In genomic region chr3:90604416-90604815, GRCm38 (mm10) we compare ENCODE assay signal across 10 mouse cellular contexts. TPM values are rescaled to one million over a fixed set of nuclear protein-coding genes. Genes with fewer than 3 reads are reported as not detected.
DNase-seq lines count a peak whose midpoint lies in the region; ATAC-seq lines count a peak whose summit lies in the region.
"Had no signal": no experiment of that assay in that cellular context is flagged by ENCODE, and none has a peak within 500 bp of the region (broad histone marks: within the 10 kb centered on the region; RNA-seq: fewer than 3 reads in every experiment).

No protein-coding gene starts in this region.

- intact Hi-C loops in heart, postnatal 36 days (cut with DNase I) = no loop called here
- intact Hi-C loops in left cerebral cortex, postnatal 25 days (cut with DNase I) = no loop called here

- WGBS in hindbrain, embryonic 12.5 days = 58% methylated on average over 4 of the region's 4 CpGs
- 82% methylated on average over 4 of the region's 4 CpGs for WGBS in hindbrain, embryonic 11.5 days
- 29% methylated on average over 4 of the region's 4 CpGs for WGBS in neural tube, embryonic 14.5 days

- ATAC-seq in hindbrain, embryonic 12.5 days (ENCODE audit: low FRiP score) = peak; percentile 61
- ATAC-seq in hindbrain, embryonic 11.5 days (ENCODE audit: low FRiP score) = no peak
- ATAC-seq in neural tube, embryonic 14.5 days (ENCODE audit: low read depth) = peak; percentile 63; the same call in 1 of the 2 replicates

- no peak overlapping the region for H3K4me2 ChIP-seq in hindbrain, embryonic 12.5 days (replicated peaks)
- H3K4me2 ChIP-seq in hindbrain, embryonic 11.5 days (replicated peaks; ENCODE audit: low read depth, low read length) = no peak overlapping the region
- no peak overlapping the region for H3K4me2 ChIP-seq in neural tube, embryonic 14.5 days (ENCODE audit: low read depth, low read length)
- H3K4me2 ChIP-seq: hindbrain, embryonic 15.5 days had no signal

- peaks cover 4% of the 10 kb centered on the region; the same call in 1 of the 2 replicates for H3K4me1 ChIP-seq in hindbrain, embryonic 12.5 days
- no peaks in the 10 kb centered on the region for H3K4me1 ChIP-seq in hindbrain, embryonic 11.5 days (replicated peaks; ENCODE audit: control insufficient read depth, insufficient read depth, low read length)
- no peaks in the 10 kb centered on the region for H3K4me1 ChIP-seq in neural tube, embryonic 14.5 days (ENCODE audit: control insufficient read depth, insufficient read depth, low read length)

- no peak overlapping the region for H3K4me3 ChIP-seq in hindbrain, embryonic 12.5 days
- H3K4me3 ChIP-seq in hindbrain, embryonic 11.5 days (ENCODE audit: low read depth, low read length) = no peak overlapping the region
- no peak overlapping the region for H3K4me3 ChIP-seq in neural tube, embryonic 14.5 days (ENCODE audit: low read depth, low read length)
- H3K4me3 ChIP-seq: hindbrain, embryonic 15.5 days had no signal

- no peak overlapping the region for H3K9ac ChIP-seq in hindbrain, embryonic 12.5 days
- no peak overlapping the region for H3K9ac ChIP-seq in hindbrain, embryonic 11.5 days (ENCODE audit: low read depth, low read length)
- no peak overlapping the region for H3K9ac ChIP-seq in neural tube, embryonic 14.5 days (replicated peaks; ENCODE audit: low read depth, low read length)
- H3K9ac ChIP-seq: hindbrain, embryonic 15.5 days had no signal

- no peak overlapping the region; the same call in 1 of the 2 replicates for H3K27ac ChIP-seq in hindbrain, embryonic 12.5 days
- no peak overlapping the region for H3K27ac ChIP-seq in hindbrain, embryonic 11.5 days (ENCODE audit: low read depth, low read length)
- no peak overlapping the region for H3K27ac ChIP-seq in neural tube, embryonic 14.5 days (ENCODE audit: low read depth, low read length)
- H3K27ac ChIP-seq: hindbrain, embryonic 15.5 days had no signal

- no peaks in the 10 kb centered on the region for H3K27me3 ChIP-seq in hindbrain, embryonic 12.5 days
- no peaks in the 10 kb centered on the region for H3K27me3 ChIP-seq in hindbrain, embryonic 11.5 days (ENCODE audit: control insufficient read depth, insufficient read depth, low read length)
- no peaks in the 10 kb centered on the region for H3K27me3 ChIP-seq in neural tube, embryonic 14.5 days (ENCODE audit: control insufficient read depth, insufficient read depth, low read length)
- H3K27me3 ChIP-seq: hindbrain, embryonic 15.5 days had no signal

- H3K36me3 ChIP-seq in hindbrain, embryonic 12.5 days = no peaks in the 10 kb centered on the region
- no peaks in the 10 kb centered on the region for H3K36me3 ChIP-seq in hindbrain, embryonic 11.5 days (ENCODE audit: control insufficient read depth, insufficient read depth, low read length)
- no peaks in the 10 kb centered on the region for H3K36me3 ChIP-seq in neural tube, embryonic 14.5 days (ENCODE audit: control insufficient read depth, insufficient read depth, low read length)
- H3K36me3 ChIP-seq: hindbrain, embryonic 15.5 days had no signal

- H3K9me3 ChIP-seq in hindbrain, embryonic 12.5 days (replicated peaks) = no peaks in the 10 kb centered on the region
- no peaks in the 10 kb centered on the region for H3K9me3 ChIP-seq in hindbrain, embryonic 11.5 days (ENCODE audit: control insufficient read depth, low read length)
- H3K9me3 ChIP-seq in neural tube, embryonic 14.5 days (ENCODE audit: control insufficient read depth, low read length) = no peaks in the 10 kb centered on the region
- H3K9me3 ChIP-seq: hindbrain, embryonic 15.5 days had no signal

- no peak for DNase-seq in hindbrain, embryonic 11.5 days (ENCODE audit: low spot score)
- peak; percentile 93 for DNase-seq in adrenal gland, adult 2 months
- peak; percentile 38 for DNase-seq in forelimb bud, embryonic 11.5 days (ENCODE audit: low read depth, low spot score)
- peak; percentile 83 for DNase-seq in heart, postnatal 36 days
- DNase-seq in left cerebral cortex, postnatal 25 days (ENCODE audit: low spot score in 2 of 2) = peak; percentile 41 to 78
- DNase-seq in thymus, postnatal 10 days (ENCODE audit: low spot score in 2 of 2) = no peak

RNA-seq across cellular contexts. Expression of gene S100a4, which starts 0.8 kb away (rescaled TPM):
- 1.2 and 1.3 TPM in 2 replicates for polyA plus RNA-seq in hindbrain, embryonic 12.5 days (2016; fragmentation: Nextera tagmentation; extraction: Ambion mirVana)
- 0.91 and 1.4 TPM in 2 replicates for polyA plus RNA-seq in hindbrain, embryonic 11.5 days (2014; fragmentation: Nextera tagmentation; extraction: Ambion mirVana)
- total RNA-seq in adrenal gland, adult 2 months (2021) = 10 to 100 TPM in 1 of 2 experiments, 1 to 10 TPM in 1; 3.1 to 20.7 TPM
- 0.88 and 1.0 TPM in 2 replicates for polyA plus RNA-seq in adrenal gland, adult 2 months (2012; rRNA removed)
- 10 to 100 TPM; 10.1 to 14.2 TPM for total RNA-seq in heart, postnatal 36 days (2021)
- total RNA-seq in left cerebral cortex, postnatal 25 days (2021) = 1 to 10 TPM; 3.6 to 7.5 TPM
- polyA plus RNA-seq in neural tube, embryonic 14.5 days (2014; fragmentation: Nextera tagmentation; extraction: Ambion mirVana) = 1.2 TPM in 1 of 2 replicates, not detected in the other

RNA-seq across cellular contexts. Expression of gene Gm42674, which starts 2.7 kb away (rescaled TPM):
- polyA plus RNA-seq in hindbrain, embryonic 12.5 days (2016; fragmentation: Nextera tagmentation; extraction: Ambion mirVana) = not detected in 2 replicates
- not detected in 2 replicates for polyA plus RNA-seq in hindbrain, embryonic 11.5 days (2014; fragmentation: Nextera tagmentation; extraction: Ambion mirVana)
- total RNA-seq in adrenal gland, adult 2 months (2021) = not detected
- polyA plus RNA-seq in adrenal gland, adult 2 months (2012; rRNA removed) = not detected in 2 replicates
- total RNA-seq in heart, postnatal 36 days (2021) = not detected
- total RNA-seq in left cerebral cortex, postnatal 25 days (2021) = not detected
- not detected in 2 replicates for polyA plus RNA-seq in neural tube, embryonic 14.5 days (2014; fragmentation: Nextera tagmentation; extraction: Ambion mirVana)
- polyA plus RNA-seq: hindbrain, embryonic 15.5 days; small intestine, adult 2 months had no signal

RNA-seq across cellular contexts. Expression of gene S100a5, which starts 3.9 kb away (rescaled TPM):
- polyA plus RNA-seq in hindbrain, embryonic 12.5 days (2016; fragmentation: Nextera tagmentation; extraction: Ambion mirVana) = not detected in 2 replicates
- not detected in 2 replicates for polyA plus RNA-seq in hindbrain, embryonic 11.5 days (2014; fragmentation: Nextera tagmentation; extraction: Ambion mirVana)
- total RNA-seq in adrenal gland, adult 2 months (2021) = not detected
- not detected in 2 replicates for polyA plus RNA-seq in adrenal gland, adult 2 months (2012; rRNA removed)
- total RNA-seq in heart, postnatal 36 days (2021) = not detected
- total RNA-seq in left cerebral cortex, postnatal 25 days (2021) = not detected
- polyA plus RNA-seq in neural tube, embryonic 14.5 days (2014; fragmentation: Nextera tagmentation; extraction: Ambion mirVana) = not detected in 2 replicates
- polyA plus RNA-seq: hindbrain, embryonic 15.5 days; small intestine, adult 2 months had no signal

RNA-seq across cellular contexts. Expression of gene S100a6, which starts 8.3 kb away (rescaled TPM):
- polyA plus RNA-seq in hindbrain, embryonic 12.5 days (2016; fragmentation: Nextera tagmentation; extraction: Ambion mirVana) = 28.5 and 30.3 TPM in 2 replicates
- 23.5 and 25.9 TPM in 2 replicates for polyA plus RNA-seq in hindbrain, embryonic 11.5 days (2014; fragmentation: Nextera tagmentation; extraction: Ambion mirVana)
- 100 to 1,000 TPM in 1 of 2 experiments, 10 to 100 TPM in 1; 29.3 to 101 TPM for total RNA-seq in adrenal gland, adult 2 months (2021)
- polyA plus RNA-seq in adrenal gland, adult 2 months (2012; rRNA removed) = 43.4 and 55.2 TPM in 2 replicates
- total RNA-seq in heart, postnatal 36 days (2021) = 10 to 100 TPM; 71.6 to 89.7 TPM
- total RNA-seq in left cerebral cortex, postnatal 25 days (2021) = 10 to 100 TPM; 24.6 to 31.1 TPM
- 11.8 and 27.5 TPM in 2 replicates for polyA plus RNA-seq in neural tube, embryonic 14.5 days (2014; fragmentation: Nextera tagmentation; extraction: Ambion mirVana)

RNA-seq across cellular contexts. Expression of gene S100a2, which starts 14.4 kb away (rescaled TPM):
- polyA plus RNA-seq in hindbrain, embryonic 12.5 days (2016; fragmentation: Nextera tagmentation; extraction: Ambion mirVana) = not detected in 2 replicates
- not detected in 2 replicates for polyA plus RNA-seq in hindbrain, embryonic 11.5 days (2014; fragmentation: Nextera tagmentation; extraction: Ambion mirVana)
- total RNA-seq in adrenal gland, adult 2 months (2021) = not detected
- not detected in 2 replicates for polyA plus RNA-seq in adrenal gland, adult 2 months (2012; rRNA removed)
- not detected for total RNA-seq in heart, postnatal 36 days (2021)
- total RNA-seq in left cerebral cortex, postnatal 25 days (2021) = not detected
- not detected in 2 replicates for polyA plus RNA-seq in neural tube, embryonic 14.5 days (2014; fragmentation: Nextera tagmentation; extraction: Ambion mirVana)
- polyA plus RNA-seq: hindbrain, embryonic 15.5 days; small intestine, adult 2 months had no signal

Comparison
In these comparisons a context has a peak if more than half of its experiments do, and no peak if none do; other contexts are left out.
1. DNase-seq: peak in adrenal gland, adult 2 months (single experiment), forelimb bud, embryonic 11.5 days (single experiment), heart, postnatal 36 days (2 of 2) and left cerebral cortex, postnatal 25 days (2 of 2); none in hindbrain, embryonic 11.5 days (single experiment) and thymus, postnatal 10 days (0 of 2).